Mouse (Mus musculus): ENCODE measurements at regions not wholly inside any gene's neighbourhood (a gene's known extent, or its start where the extent isn't known, plus 50 kb on each side); places are given as distances from the start of the nearest gene placed in this dataset.

GRCm38 (mm10) chr15:61873047-61873446, 950.2 kb upstream of the A1bg start:
- H3K4me2 ChIP-seq (ENCODE audit: low read depth): no peak overlapping the region
- H3ac ChIP-seq (ENCODE audit: control insufficient read depth, insufficient read length): no peak overlapping the region
- H3K36me3 ChIP-seq (ENCODE audit: control insufficient read depth, insufficient read depth): no peaks in the 10 kb centered on the region
- H3K27me3 ChIP-seq (ENCODE audit: control insufficient read depth, insufficient read depth, insufficient read length): no peaks in the 10 kb centered on the region
- no peak for TF ChIP-seq E2F4 (IDR thresholded peaks at IDR 0.05; ENCODE audit: insufficient read depth)
- no peaks in the 10 kb centered on the region for H3K79me2 ChIP-seq (ENCODE audit: control insufficient read depth, insufficient read depth)
- H3K4me3 ChIP-seq: no peak overlapping the region

DNA sequence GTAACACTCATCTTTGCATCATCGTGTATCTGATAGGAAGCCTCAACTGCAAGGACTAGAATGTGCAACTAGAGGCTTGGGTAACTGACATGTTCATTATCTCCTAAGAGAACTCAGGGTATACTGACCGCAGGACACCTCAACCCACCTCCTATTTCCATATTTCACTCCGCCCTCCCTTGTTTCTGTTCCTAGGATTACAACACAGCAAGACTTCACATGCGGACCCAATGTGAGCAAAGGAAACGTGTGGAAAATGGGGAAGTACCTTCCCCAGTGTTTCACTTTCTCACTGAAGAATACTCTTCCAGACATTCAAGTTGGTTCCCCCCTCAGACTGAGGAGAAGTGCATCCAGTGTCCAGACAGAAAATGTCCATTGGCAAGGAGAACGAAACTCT, 937.9 kb upstream of the A1bg start:
- H3K4me2 ChIP-seq (ENCODE audit: low read depth): no peak overlapping the region
- H3K4me3 ChIP-seq: no peak overlapping the region
- no peaks in the 10 kb centered on the region for H3K27me3 ChIP-seq (ENCODE audit: control insufficient read depth, insufficient read depth, insufficient read length)
- H3K79me2 ChIP-seq (ENCODE audit: control insufficient read depth, insufficient read depth): no peaks in the 10 kb centered on the region
- no peaks in the 10 kb centered on the region for H3K36me3 ChIP-seq (ENCODE audit: control insufficient read depth, insufficient read depth)
- TF ChIP-seq MYOD1 (IDR thresholded peaks at IDR 0.05; ENCODE audit: control insufficient read depth in 1 of 3, insufficient read length in 2 of 3, low read depth in 2 of 3) (no peak), POLR2A (IDR thresholded peaks at IDR 0.05; ENCODE audit: insufficient read length, low read depth) (no peak), CEBPB (IDR thresholded peaks at IDR 0.05; ENCODE audit: insufficient read depth, poor library complexity, severe bottlenecking) (no peak), TCF3 (IDR thresholded peaks at IDR 0.05; ENCODE audit: insufficient read length, low read depth) (no peak), SRF (IDR thresholded peaks at IDR 0.05; ENCODE audit: control insufficient read depth, insufficient read length, low read depth) (no peak), MAX (IDR thresholded peaks at IDR 0.05; ENCODE audit: low read depth) (no peak)
- H3ac ChIP-seq (ENCODE audit: control insufficient read depth, insufficient read length): no peak overlapping the region

DNA sequence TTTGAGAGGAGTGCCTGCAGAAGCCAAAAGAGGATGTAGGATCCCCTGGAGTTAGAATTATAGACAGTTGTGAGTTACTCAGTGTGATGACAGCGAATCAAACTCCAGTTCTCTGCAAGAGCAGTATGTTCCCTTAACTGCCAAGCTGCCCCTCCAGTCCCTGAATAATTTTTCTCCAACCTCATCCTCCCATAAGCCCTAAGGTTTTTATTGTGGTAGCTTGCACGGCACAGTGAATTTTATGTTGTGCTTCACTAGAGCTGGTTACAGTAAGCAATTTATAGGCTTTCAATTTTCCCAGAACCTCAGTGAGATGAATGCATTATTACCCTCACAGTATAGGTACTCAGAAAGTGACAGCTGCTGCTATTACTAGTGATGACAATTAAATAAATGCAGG, 933.1 kb upstream of the A1bg start:
- Histone ChIP-seq H3K4me3 (no peak overlapping the region), H3K4me2 (ENCODE audit: low read depth) (no peak overlapping the region)

DNA sequence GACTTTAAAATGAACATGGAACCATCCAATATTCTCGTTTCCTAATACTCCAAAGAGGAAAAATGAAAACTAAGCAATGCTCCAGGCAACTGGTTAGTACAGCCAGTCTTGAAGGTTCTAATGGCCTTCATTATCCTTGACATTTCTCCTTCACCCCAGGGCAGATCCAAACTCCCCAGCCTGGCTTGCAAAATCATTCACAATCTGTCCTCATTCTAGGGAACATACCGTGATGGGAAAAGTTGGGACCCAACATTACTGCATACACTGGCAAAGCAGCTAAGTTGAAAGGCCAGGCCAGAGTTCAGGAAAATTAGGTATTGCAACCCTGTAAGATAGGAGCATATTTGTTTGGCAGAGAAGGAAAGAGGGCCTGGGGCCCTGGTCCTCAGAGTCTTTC, 889.9 kb upstream of the A1bg start:
- H3K4me2 ChIP-seq (ENCODE audit: low read depth): no peak overlapping the region
- no peak overlapping the region for H3ac ChIP-seq (ENCODE audit: control insufficient read depth, insufficient read length)
- no peak for TF ChIP-seq REST (IDR thresholded peaks at IDR 0.05; ENCODE audit: insufficient read depth, insufficient read length)
- TF ChIP-seq TCF12 (IDR thresholded peaks at IDR 0.05; ENCODE audit: insufficient read depth, poor library complexity, severe bottlenecking): no peak
- H3K4me3 ChIP-seq: no peak overlapping the region
- no peaks in the 10 kb centered on the region for H3K79me2 ChIP-seq (ENCODE audit: control insufficient read depth, insufficient read depth)
- H3K27me3 ChIP-seq (ENCODE audit: control insufficient read depth, insufficient read depth, insufficient read length): no peaks in the 10 kb centered on the region
- no peaks in the 10 kb centered on the region for H3K36me3 ChIP-seq (ENCODE audit: control insufficient read depth, insufficient read depth)

More for the DNA sequence above, 933.1 kb upstream of the A1bg start:
- Histone ChIP-seq H3K36me3 (ENCODE audit: control insufficient read depth, insufficient read depth) (no peaks in the 10 kb centered on the region), H3ac (ENCODE audit: control insufficient read depth, insufficient read length) (no peak overlapping the region), H3K27me3 (ENCODE audit: control insufficient read depth, insufficient read depth, insufficient read length) (no peaks in the 10 kb centered on the region), H3K79me2 (ENCODE audit: control insufficient read depth, insufficient read depth) (no peaks in the 10 kb centered on the region)
- TF ChIP-seq MYOG (IDR thresholded peaks at IDR 0.05; ENCODE audit: control insufficient read depth in 1 of 3, insufficient read depth in 1 of 3, insufficient read length in 2 of 3, low read depth in 2 of 3): no peak
- no peak for TF ChIP-seq POLR2AphosphoS2 (IDR thresholded peaks at IDR 0.05; ENCODE audit: insufficient read length, low read depth)
- TF ChIP-seq E2F4 (IDR thresholded peaks at IDR 0.05; ENCODE audit: insufficient read depth): no peak
- TF ChIP-seq MAX (IDR thresholded peaks at IDR 0.05; ENCODE audit: low read depth): no peak
- TF ChIP-seq CEBPB (IDR thresholded peaks at IDR 0.05; ENCODE audit: insufficient read depth, poor library complexity, severe bottlenecking): no peak

GRCm38 (mm10) chr15:61805379-61805778, 882.6 kb upstream of the A1bg start:
- H3K4me3 ChIP-seq: no peak overlapping the region
- no peak overlapping the region for H3ac ChIP-seq (ENCODE audit: control insufficient read depth, insufficient read length)
- TF ChIP-seq CEBPB (IDR thresholded peaks at IDR 0.05; ENCODE audit: insufficient read depth, poor library complexity, severe bottlenecking): no peak
- TF ChIP-seq E2F4 (IDR thresholded peaks at IDR 0.05; ENCODE audit: insufficient read depth): no peak
- no peak for TF ChIP-seq REST (IDR thresholded peaks at IDR 0.05; ENCODE audit: insufficient read depth, insufficient read length)
- TF ChIP-seq TCF3 (IDR thresholded peaks at IDR 0.05; ENCODE audit: insufficient read length, low read depth): no peak
- no peak for TF ChIP-seq POLR2AphosphoS2 (IDR thresholded peaks at IDR 0.05; ENCODE audit: insufficient read length, low read depth)
- TF ChIP-seq SRF (IDR thresholded peaks at IDR 0.05; ENCODE audit: control insufficient read depth, insufficient read length, low read depth): no peak
- TF ChIP-seq POLR2A (IDR thresholded peaks at IDR 0.05; ENCODE audit: insufficient read length, low read depth): no peak
- no peak for TF ChIP-seq USF1 (IDR thresholded peaks at IDR 0.05; ENCODE audit: low read depth)
- H3K36me3 ChIP-seq (ENCODE audit: control insufficient read depth, insufficient read depth): no peaks in the 10 kb centered on the region
- H3K79me2 ChIP-seq (ENCODE audit: control insufficient read depth, insufficient read depth): no peaks in the 10 kb centered on the region
- no peaks in the 10 kb centered on the region for H3K27me3 ChIP-seq (ENCODE audit: control insufficient read depth, insufficient read depth, insufficient read length)
- no peak overlapping the region for H3K4me2 ChIP-seq (ENCODE audit: low read depth)

DNA sequence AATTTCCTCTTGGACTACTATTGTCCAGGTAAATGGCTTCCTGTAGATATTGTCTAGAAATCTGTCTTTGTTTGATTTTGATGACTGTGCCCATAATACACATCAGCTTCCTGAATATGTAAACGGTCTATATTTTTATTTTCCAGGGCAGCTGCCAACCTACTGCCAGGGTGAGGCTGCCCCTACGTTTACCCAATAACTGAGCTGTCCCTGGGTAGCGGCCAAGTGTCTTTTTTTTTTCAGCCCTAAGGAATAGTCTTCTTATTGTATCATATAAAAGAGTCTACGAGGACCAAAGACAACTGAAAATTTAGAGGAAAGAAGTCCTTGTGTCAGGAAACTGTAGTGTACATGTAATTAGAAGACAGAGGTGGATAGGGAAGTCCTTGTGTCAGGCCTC, 877.3 kb upstream of the A1bg start:
- no peaks in the 10 kb centered on the region for H3K27me3 ChIP-seq (ENCODE audit: control insufficient read depth, insufficient read depth, insufficient read length)
- H3K79me2 ChIP-seq (ENCODE audit: control insufficient read depth, insufficient read depth): no peaks in the 10 kb centered on the region
- no peak overlapping the region for H3K4me3 ChIP-seq
- no peak overlapping the region for H3K4me2 ChIP-seq (ENCODE audit: low read depth)
- H3ac ChIP-seq (ENCODE audit: control insufficient read depth, insufficient read length): no peak overlapping the region
- TF ChIP-seq TCF3 (IDR thresholded peaks at IDR 0.05; ENCODE audit: insufficient read length, low read depth): no peak
- no peak for TF ChIP-seq POLR2A (IDR thresholded peaks at IDR 0.05; ENCODE audit: insufficient read length, low read depth)
- TF ChIP-seq MYOG (IDR thresholded peaks at IDR 0.05; ENCODE audit: control insufficient read depth in 1 of 3, insufficient read depth in 1 of 3, insufficient read length in 2 of 3, low read depth in 2 of 3): no peak
- no peak for TF ChIP-seq TCF12 (IDR thresholded peaks at IDR 0.05; ENCODE audit: insufficient read depth, poor library complexity, severe bottlenecking)
- no peak for TF ChIP-seq SRF (IDR thresholded peaks at IDR 0.05; ENCODE audit: control insufficient read depth, insufficient read length, low read depth)
- no peak for TF ChIP-seq POLR2AphosphoS2 (IDR thresholded peaks at IDR 0.05; ENCODE audit: insufficient read length, low read depth)
- no peak for TF ChIP-seq MYOD1 (IDR thresholded peaks at IDR 0.05; ENCODE audit: control insufficient read depth in 1 of 3, insufficient read length in 2 of 3, low read depth in 2 of 3)
- no peak for TF ChIP-seq MAX (IDR thresholded peaks at IDR 0.05; ENCODE audit: low read depth)
- TF ChIP-seq USF1 (IDR thresholded peaks at IDR 0.05; ENCODE audit: low read depth): no peak
- TF ChIP-seq E2F4 (IDR thresholded peaks at IDR 0.05; ENCODE audit: insufficient read depth): no peak
- no peak for TF ChIP-seq REST (IDR thresholded peaks at IDR 0.05; ENCODE audit: insufficient read depth, insufficient read length)
- TF ChIP-seq CEBPB (IDR thresholded peaks at IDR 0.05; ENCODE audit: insufficient read depth, poor library complexity, severe bottlenecking): no peak
- H3K36me3 ChIP-seq (ENCODE audit: control insufficient read depth, insufficient read depth): no peaks in the 10 kb centered on the region

Data from myocyte (in vitro differentiated cells).